Mouse (Mus musculus): ENCODE results near the gene Ccdc177. TPM values are rescaled to one million over a fixed set of nuclear protein-coding genes. Genes with fewer than 3 reads are reported as not detected.

The Ccdc177 gene
- polyA plus RNA-seq, 1 experiment: not detected

DNA sequence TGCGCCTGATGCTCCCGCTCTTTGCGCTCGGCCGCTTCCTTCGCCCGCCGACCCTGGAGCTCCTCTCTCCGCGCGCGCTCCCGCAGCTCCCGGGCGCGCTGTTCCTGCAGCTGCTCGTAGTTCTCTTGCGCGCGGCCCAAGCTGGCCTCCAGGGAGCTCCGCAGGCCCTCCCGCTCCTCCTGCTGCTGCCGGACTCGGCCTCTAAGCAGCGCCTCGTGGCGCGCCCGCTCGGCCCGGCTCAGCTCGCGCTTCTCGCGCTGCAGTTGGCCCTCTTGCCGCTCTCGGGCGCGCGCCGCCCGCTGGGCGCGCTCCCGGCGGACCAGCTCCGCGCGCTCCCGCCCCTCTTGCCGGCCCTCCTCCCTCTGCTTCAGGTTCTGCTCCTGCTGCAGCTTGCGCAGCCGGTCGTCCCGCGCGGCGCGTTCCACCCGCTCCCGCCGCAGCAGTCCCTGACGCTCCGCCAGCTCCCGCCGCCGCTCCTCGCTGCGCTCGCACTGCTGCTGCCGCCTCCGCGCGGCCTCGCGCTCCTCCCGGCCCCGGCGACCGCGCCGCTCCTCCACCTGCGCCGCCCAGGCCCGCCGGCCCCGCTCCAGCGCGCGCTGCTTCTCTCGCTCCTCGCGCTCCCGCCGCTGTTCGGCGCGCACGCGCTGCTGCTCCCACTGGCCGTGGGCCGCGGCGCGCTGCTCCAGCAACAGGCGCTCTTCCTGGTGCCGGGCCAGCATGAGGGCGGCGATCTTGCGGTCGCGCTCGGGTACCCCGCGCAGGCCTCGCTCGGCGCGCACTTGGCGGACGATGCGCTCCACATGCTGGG lies 2.5 kb downstream of the Ccdc177 start:
- Histone ChIP-seq H3K4me1 (ENCODE audit: control insufficient read depth, insufficient read depth, low read length) (no peaks in the 10 kb centered on the region), H3K27ac (ENCODE audit: insufficient read depth, low read depth, low read length) (no peak overlapping the region), H3K4me3 (ENCODE audit: insufficient read depth, low read depth, low read length) (peak overlapping the region; percentile 46), H3K27me3 (replicated peaks; ENCODE audit: control insufficient read depth, insufficient read depth, low read length) (peaks cover 6% of the 10 kb centered on the region; the same call in 1 of the 2 replicates), H3K36me3 (ENCODE audit: control insufficient read depth, insufficient read depth, low read length) (no peaks in the 10 kb centered on the region)
- DNase-seq: peak; percentile 82
- under 1% methylated on average over 122 of the region's 122 CpGs for WGBS
- TF ChIP-seq CTCF (conservative IDR thresholded peaks at IDR 0.05; ENCODE audit: insufficient read depth, insufficient read length, low read depth, low read length) (no peak), POLR2A (IDR thresholded peaks at IDR 0.05; ENCODE audit: low read depth, low read length) (no peak)

DNA sequence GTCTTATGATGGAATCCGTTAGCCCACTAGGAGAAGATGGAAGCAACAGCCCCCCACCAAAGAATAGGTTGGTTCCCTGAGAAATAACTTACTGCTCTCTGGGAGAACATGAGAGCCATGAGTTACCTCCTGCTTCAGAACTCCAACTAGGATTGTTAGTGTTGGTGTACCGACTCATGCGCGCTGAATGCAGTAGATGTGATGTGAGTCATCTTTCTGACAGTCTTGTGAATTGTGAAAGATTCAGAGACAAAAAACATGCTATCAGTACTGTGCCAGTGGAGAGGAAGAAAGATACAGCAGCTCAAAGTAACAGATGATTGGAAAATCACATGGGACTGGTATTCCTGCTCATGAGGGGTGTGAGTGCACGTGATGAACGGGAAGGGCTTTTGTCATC lies 8.9 kb downstream of the Ccdc177 start:
- no peak for DNase-seq
- Histone ChIP-seq H3K27ac (ENCODE audit: insufficient read depth, low read depth, low read length) (no peak overlapping the region), H3K4me3 (ENCODE audit: insufficient read depth, low read depth, low read length) (no peak overlapping the region), H3K27me3 (replicated peaks; ENCODE audit: control insufficient read depth, insufficient read depth, low read length) (no peaks in the 10 kb centered on the region), H3K36me3 (ENCODE audit: control insufficient read depth, insufficient read depth, low read length) (no peaks in the 10 kb centered on the region), H3K4me1 (ENCODE audit: control insufficient read depth, insufficient read depth, low read length) (no peaks in the 10 kb centered on the region)
- WGBS: 89% methylated on average over 6 of the region's 6 CpGs
- TF ChIP-seq POLR2A (IDR thresholded peaks at IDR 0.05; ENCODE audit: low read depth, low read length) (no peak), CTCF (conservative IDR thresholded peaks at IDR 0.05; ENCODE audit: insufficient read depth, insufficient read length, low read depth, low read length) (no peak)

DNA sequence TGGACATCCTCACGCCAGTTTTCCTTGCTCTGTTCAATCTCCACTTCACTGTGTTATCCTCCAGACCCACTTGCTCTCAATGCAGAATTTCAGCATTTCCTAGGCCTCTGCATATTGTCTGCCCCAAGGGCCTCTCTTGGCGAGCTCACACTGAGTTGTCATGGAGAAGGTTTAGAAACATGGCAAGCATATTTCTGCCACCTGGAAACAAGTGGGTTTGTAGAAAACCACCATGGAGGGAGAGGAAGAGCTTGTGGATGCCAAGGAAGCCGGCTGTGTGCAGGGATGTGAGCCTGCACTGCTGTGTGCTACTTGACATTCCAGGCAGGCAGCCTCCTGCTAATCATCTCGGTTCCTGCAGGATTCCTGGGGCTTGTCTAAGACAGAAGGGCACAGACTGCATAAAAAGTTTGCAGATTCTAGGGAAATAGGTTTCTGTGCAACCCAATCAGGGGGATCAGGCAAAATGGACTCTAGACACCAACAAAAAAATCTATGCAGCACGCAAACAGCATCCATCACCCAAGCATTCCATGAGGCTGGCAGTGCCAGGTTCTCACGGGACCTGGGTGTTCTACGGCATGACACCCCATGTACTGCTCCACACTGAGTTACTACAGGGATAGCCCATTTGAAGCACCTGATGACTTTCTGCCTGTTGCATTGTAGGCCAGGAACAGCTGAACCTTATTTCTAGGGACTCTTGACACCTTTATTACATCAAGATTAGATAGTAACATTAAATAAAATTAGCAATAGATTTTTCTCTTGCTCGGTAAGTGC lies 14.3 kb downstream of the Ccdc177 start:
- TF ChIP-seq CTCF (conservative IDR thresholded peaks at IDR 0.05; ENCODE audit: insufficient read depth, insufficient read length, low read depth, low read length): no peak
- no peak for TF ChIP-seq POLR2A (IDR thresholded peaks at IDR 0.05; ENCODE audit: low read depth, low read length)
- Histone ChIP-seq H3K27ac (ENCODE audit: insufficient read depth, low read depth, low read length) (no peak overlapping the region), H3K27me3 (replicated peaks; ENCODE audit: control insufficient read depth, insufficient read depth, low read length) (no peaks in the 10 kb centered on the region), H3K36me3 (ENCODE audit: control insufficient read depth, insufficient read depth, low read length) (no peaks in the 10 kb centered on the region), H3K4me3 (ENCODE audit: insufficient read depth, low read depth, low read length) (no peak overlapping the region), H3K4me1 (ENCODE audit: control insufficient read depth, insufficient read depth, low read length) (no peaks in the 10 kb centered on the region)
- DNase-seq: no peak
- WGBS: 69% methylated on average over 8 of the region's 8 CpGs

DNA sequence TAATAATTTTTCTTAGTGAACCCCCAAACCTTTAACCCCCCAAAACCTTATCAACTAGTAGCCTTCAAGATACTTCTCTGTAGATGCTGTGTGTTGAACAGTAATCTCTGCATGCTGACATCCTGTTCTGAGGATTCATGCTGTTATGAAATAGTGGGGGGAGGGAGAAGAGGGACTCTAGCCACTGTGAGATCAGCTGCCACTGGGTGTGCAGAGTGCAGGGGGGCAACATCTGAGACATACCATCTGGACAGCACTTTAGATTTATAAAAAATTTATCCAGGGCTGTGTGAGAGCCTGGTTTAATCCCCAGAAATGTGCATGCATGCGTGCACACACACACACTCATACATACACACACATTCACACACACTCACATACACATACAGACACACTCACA lies 15.9 kb downstream of the Ccdc177 start:
- Histone ChIP-seq H3K4me3 (ENCODE audit: insufficient read depth, low read depth, low read length) (no peak overlapping the region), H3K27me3 (replicated peaks; ENCODE audit: control insufficient read depth, insufficient read depth, low read length) (no peaks in the 10 kb centered on the region), H3K4me1 (ENCODE audit: control insufficient read depth, insufficient read depth, low read length) (no peaks in the 10 kb centered on the region), H3K36me3 (ENCODE audit: control insufficient read depth, insufficient read depth, low read length) (no peaks in the 10 kb centered on the region), H3K27ac (ENCODE audit: insufficient read depth, low read depth, low read length) (no peak overlapping the region)
- 87% methylated on average over 1 of the region's 1 CpGs for WGBS
- DNase-seq: no peak
- TF ChIP-seq CTCF (conservative IDR thresholded peaks at IDR 0.05; ENCODE audit: insufficient read depth, insufficient read length, low read depth, low read length) (no peak), POLR2A (IDR thresholded peaks at IDR 0.05; ENCODE audit: low read depth, low read length) (no peak)

DNA sequence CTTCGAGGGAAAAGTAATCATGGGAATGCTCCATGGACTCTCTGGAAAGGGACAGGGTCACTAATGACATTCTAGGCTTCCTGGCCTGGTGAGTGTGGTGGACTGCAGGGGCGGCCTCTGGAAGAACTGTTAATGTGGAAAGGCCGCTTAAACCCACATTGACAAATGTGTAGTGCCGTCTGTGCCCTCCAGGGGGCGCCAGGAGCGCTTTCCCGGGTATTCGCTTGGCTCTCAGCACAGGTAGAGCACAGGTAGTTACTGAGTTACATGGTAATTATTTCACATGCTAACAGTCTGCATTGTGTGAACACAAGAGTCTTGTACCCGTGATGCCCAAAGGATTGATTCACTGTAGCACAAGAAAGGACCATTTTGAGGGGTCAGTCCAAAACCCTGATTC lies 21.0 kb downstream of the Ccdc177 start:
- WGBS: 33% methylated on average over 9 of the region's 9 CpGs
- DNase-seq: peak; percentile 40
- no peaks in the 10 kb centered on the region for H3K4me1 ChIP-seq (ENCODE audit: control insufficient read depth, insufficient read depth, low read length)
- TF ChIP-seq CTCF (conservative IDR thresholded peaks at IDR 0.05; ENCODE audit: insufficient read depth, insufficient read length, low read depth, low read length) (peak; percentile 73), POLR2A (IDR thresholded peaks at IDR 0.05; ENCODE audit: low read depth, low read length) (no peak)
- H3K36me3 ChIP-seq (ENCODE audit: control insufficient read depth, insufficient read depth, low read length): no peaks in the 10 kb centered on the region
- H3K27ac ChIP-seq (ENCODE audit: insufficient read depth, low read depth, low read length): no peak overlapping the region
- H3K4me3 ChIP-seq (ENCODE audit: insufficient read depth, low read depth, low read length): no peak overlapping the region
- H3K27me3 ChIP-seq (replicated peaks; ENCODE audit: control insufficient read depth, insufficient read depth, low read length): no peaks in the 10 kb centered on the region

DNA sequence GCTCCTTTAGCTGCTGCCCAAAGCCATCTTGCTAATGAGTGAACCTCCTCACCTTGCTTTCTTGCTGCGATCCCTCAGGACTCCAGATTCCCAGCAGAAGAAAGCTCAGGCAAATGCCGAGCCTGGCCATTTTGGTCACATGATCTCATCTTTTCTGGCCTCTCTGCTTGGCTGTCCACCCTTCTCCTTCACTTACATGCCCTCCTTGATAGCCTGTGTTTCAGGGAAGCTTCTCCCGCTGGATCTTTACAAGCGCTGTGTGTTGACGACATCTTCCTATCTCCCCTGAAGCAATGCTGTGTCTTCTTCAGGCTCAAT lies 23.2 kb downstream of the Ccdc177 start:
- no peak for DNase-seq
- H3K36me3 ChIP-seq (ENCODE audit: control insufficient read depth, insufficient read depth, low read length): no peaks in the 10 kb centered on the region
- no peaks in the 10 kb centered on the region for H3K27me3 ChIP-seq (replicated peaks; ENCODE audit: control insufficient read depth, insufficient read depth, low read length)
- no peak overlapping the region for H3K27ac ChIP-seq (ENCODE audit: insufficient read depth, low read depth, low read length)
- WGBS: 69% methylated on average over 5 of the region's 5 CpGs
- H3K4me1 ChIP-seq (ENCODE audit: control insufficient read depth, insufficient read depth, low read length): no peaks in the 10 kb centered on the region
- H3K4me3 ChIP-seq (ENCODE audit: insufficient read depth, low read depth, low read length): no peak overlapping the region
- TF ChIP-seq POLR2A (IDR thresholded peaks at IDR 0.05; ENCODE audit: low read depth, low read length) (no peak), CTCF (conservative IDR thresholded peaks at IDR 0.05; ENCODE audit: insufficient read depth, insufficient read length, low read depth, low read length) (no peak)
